Mouse (Mus musculus) heart, adult 2 months (tissue): ENCODE measurements around the gene Eif4e2.

Experiments used
- CTCF ChIP-seq: fragments of 200-600 bp; IDR thresholded peaks from 2 replicates; pipeline ENCODE4 v1.8.1; 2022; ENCODE audit warnings: antibody characterized with exemption, mild to moderate bottlenecking, moderate library complexity
- POLR2A ChIP-seq: fragments of 200-500 bp; IDR thresholded peaks from 2 replicates; pipeline ENCODE4 v1.6.1; 2011; ENCODE audit warnings: mild to moderate bottlenecking, low read depth, low read length, control low read depth; ENCODE audit not compliant: insufficient read depth

DNA sequence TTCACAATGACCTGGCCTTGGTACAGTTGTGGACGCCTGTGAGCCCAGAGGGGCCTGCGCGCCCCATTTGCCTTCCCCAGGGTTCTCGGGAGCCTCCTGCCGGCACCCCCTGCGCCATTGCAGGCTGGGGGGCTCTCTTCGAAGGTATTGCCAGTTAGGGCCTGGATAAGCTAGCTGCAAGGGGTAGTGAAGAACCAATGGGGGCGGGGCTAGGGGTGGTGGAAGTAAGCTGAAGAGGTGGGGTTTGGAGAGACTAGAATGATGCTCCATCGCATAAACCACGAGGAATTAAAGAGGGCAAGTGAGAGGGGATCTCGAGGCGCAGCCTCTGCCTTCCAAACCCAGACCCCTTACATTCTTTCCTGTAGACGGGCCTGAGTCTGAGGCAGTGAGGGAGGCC lies 28.2 kb upstream of the Eif4e2 start:
- TF ChIP-seq CTCF (no peak), POLR2A (no peak)
